Mouse (Mus musculus) granulocyte monocyte progenitor cell, adult 5-6 weeks (primary cell): ENCODE measurements around the gene Nt5c3b. TPM values are rescaled to one million over a fixed set of nuclear protein-coding genes. Genes with fewer than 3 reads are reported as not detected.

Experiments
- ATAC-seq: replicated peaks from 2 replicates; pipeline ENCODE4 v1.8.0; 2016; ENCODE audit warnings: mild to moderate bottlenecking, moderate TSS enrichment, inconsistent platforms; ENCODE audit not compliant: poor library complexity, severe bottlenecking
- total RNA-seq, 2 experiments: library from RNA; stranded (forward) in 1 of 2; stranded (reverse) in 1 of 2; fragments of 200-712, 200-1000 nt in 1 of 2; fragments of >200 nt in 1 of 2; fragmentation: Nextera tagmentation in 1 of 2; gene quantifications; 2 replicates each; pipeline ENCODE4 v1.2.3; 2014 to 2017

The Nt5c3b gene
- total RNA-seq, 2 experiments from 2014 or later, result 23.3 to 50.7 TPM

- ATAC-seq, result no peak
Observed at GRCm38 (mm10) chr11:100402682-100403081, 38.9 kb downstream of the Nt5c3b start.

GRCm38 (mm10) chr11:100402240-100402639 is 39.4 kb downstream of the Nt5c3b start:
- no peak for ATAC-seq

GRCm38 (mm10) chr11:100400842-100401241 is 40.8 kb downstream of the Nt5c3b start:
- peak; percentile 48 for ATAC-seq

- no peak for ATAC-seq
Observed at GRCm38 (mm10) chr11:100399727-100400538, 41.7 kb downstream of the Nt5c3b start.

GRCm38 (mm10) chr11:100399320-100399719 is 42.3 kb downstream of the Nt5c3b start:
- 0 out of 2 replicates have a peak, but pooled peaks have one; percentile 5 for ATAC-seq

GRCm38 (mm10) chr11:100398517-100398916 is 43.1 kb downstream of the Nt5c3b start:
- no peak for ATAC-seq

GRCm38 (mm10) chr11:100397600-100398389 is 43.8 kb downstream of the Nt5c3b start, which contains the start of gene Jup:
Gene Jup (minus strand): TSS chr11:100397763.
- peak; percentile 84 for ATAC-seq

GRCm38 (mm10) chr11:100396886-100397599 is 44.6 kb downstream of the Nt5c3b start:
- ATAC-seq, result peak; percentile 7; the same call in 1 of the 2 replicates

- ATAC-seq, result no peak
Observed at GRCm38 (mm10) chr11:100395861-100396631, 45.6 kb downstream of the Nt5c3b start.

- peak; percentile 33 for ATAC-seq
Observed at GRCm38 (mm10) chr11:100395200-100395599, 46.4 kb downstream of the Nt5c3b start.

GRCm38 (mm10) chr11:100394353-100395074 is 47.1 kb downstream of the Nt5c3b start:
- no peak for ATAC-seq

- no peak for ATAC-seq
Observed at GRCm38 (mm10) chr11:100393733-100394132, 47.9 kb downstream of the Nt5c3b start.

GRCm38 (mm10) chr11:100392958-100393357 is 48.6 kb downstream of the Nt5c3b start:
- no peak for ATAC-seq

GRCm38 (mm10) chr11:100391884-100392345 is 49.7 kb downstream of the Nt5c3b start:
- no peak for ATAC-seq

- ATAC-seq, result no peak
Observed at GRCm38 (mm10) chr11:100391081-100391883, 50.3 kb downstream of the Nt5c3b start.

- no peak for ATAC-seq
Observed at GRCm38 (mm10) chr11:100389931-100390445, 51.6 kb downstream of the Nt5c3b start.

GRCm38 (mm10) chr11:100388588-100388987 is 53.0 kb downstream of the Nt5c3b start:
- no peak for ATAC-seq
